Mouse (Mus musculus) olfactory bulb, adult 2 months (tissue): ENCODE data around the gene Nup214. TPM values are rescaled to one million over a fixed set of nuclear protein-coding genes. Genes with fewer than 3 reads are reported as not detected.

Experiments used
- H3K27ac ChIP-seq: fragments of 200-500 bp; 2 replicates; pipeline ENCODE4 v1.5.1; 2012; ENCODE audit warnings: low read depth, low read length; ENCODE audit not compliant: insufficient read depth
- H3K4me1 ChIP-seq: fragments of 200-500 bp; 2 replicates; pipeline ENCODE4 v1.6.1; 2012; ENCODE audit warnings: low read length; ENCODE audit not compliant: control insufficient read depth, insufficient read depth
- H3K4me3 ChIP-seq: fragments of 200-500 bp; 2 replicates; pipeline ENCODE4 v1.5.1; 2012; ENCODE audit warnings: mild to moderate bottlenecking, low read depth, low read length, moderate library complexity; ENCODE audit not compliant: insufficient read depth
- CTCF ChIP-seq: fragments of 200-500 bp; IDR thresholded peaks from 2 replicates; pipeline ENCODE4 v1.5.1; 2012; ENCODE audit warnings: low read depth, mild to moderate bottlenecking, low read length, moderate library complexity; ENCODE audit not compliant: insufficient read depth
- POLR2A ChIP-seq: fragments of 200-500 bp; IDR thresholded peaks from 2 replicates; pipeline ENCODE4 v1.6.1; 2012; ENCODE audit warnings: mild to moderate bottlenecking, low read depth, low read length, moderate library complexity; ENCODE audit not compliant: insufficient read depth
- WGBS: fragments of 180-500 bp; shearing (Covaris S2); methylation state at CpG from one replicate; pipeline ENCODE4 v1.1.7; 2018; 5-methylcytosine and 5-hydroxymethylcytosine counted together
- polyA plus RNA-seq: library from polyadenylated mRNA; stranded (reverse); fragments of >200 nt; gene quantifications from 2 replicates; pipeline ENCODE4 v1.2.4, GENCODE M21; 2012; ENCODE audit warnings: low replicate concordance; ENCODE audit not compliant: missing spikeins, insufficient read depth, insufficient read length

The Nup214 gene
- polyA plus RNA-seq, 1 experiment, result not detected

DNA sequence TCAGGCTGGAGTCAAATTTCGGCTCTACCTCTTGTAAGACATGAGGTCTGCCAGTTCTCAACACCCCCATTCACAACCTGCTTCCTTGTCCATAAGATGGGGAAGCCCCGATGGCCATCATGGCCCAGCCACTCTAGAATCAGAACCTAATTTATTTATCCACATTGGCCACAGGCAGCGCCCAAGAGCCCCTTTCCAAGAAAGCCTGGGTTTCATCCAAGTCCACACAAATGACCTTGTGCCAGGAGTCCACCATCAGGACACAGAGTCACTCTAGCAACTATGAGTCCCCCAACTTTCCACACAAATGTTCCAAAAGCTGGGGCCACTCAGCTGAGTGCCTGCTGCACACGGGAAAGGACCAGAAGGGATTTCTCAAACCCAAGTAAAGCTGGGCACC lies 91.8 kb downstream of the Nup214 start:
- Histone ChIP-seq H3K4me3 (no peak overlapping the region), H3K4me1 (peaks cover 3% of the 10 kb centered on the region; the same call in 1 of the 2 replicates), H3K27ac (no peak overlapping the region)
- TF ChIP-seq POLR2A, result no peak
- TF ChIP-seq CTCF, result no peak
- 77% methylated on average over 4 of the region's 4 CpGs for WGBS

GRCm38 (mm10) chr2:32068811-32069607 lies 94.8 kb downstream of the Nup214 start:
- H3K4me3 ChIP-seq, result no peak overlapping the region
- H3K27ac ChIP-seq, result no peak overlapping the region
- H3K4me1 ChIP-seq, result peaks cover 4% of the 10 kb centered on the region; the same call in 1 of the 2 replicates
- 60% methylated on average over 31 of the region's 31 CpGs for WGBS
- TF ChIP-seq POLR2A (no peak), CTCF (no peak)

DNA sequence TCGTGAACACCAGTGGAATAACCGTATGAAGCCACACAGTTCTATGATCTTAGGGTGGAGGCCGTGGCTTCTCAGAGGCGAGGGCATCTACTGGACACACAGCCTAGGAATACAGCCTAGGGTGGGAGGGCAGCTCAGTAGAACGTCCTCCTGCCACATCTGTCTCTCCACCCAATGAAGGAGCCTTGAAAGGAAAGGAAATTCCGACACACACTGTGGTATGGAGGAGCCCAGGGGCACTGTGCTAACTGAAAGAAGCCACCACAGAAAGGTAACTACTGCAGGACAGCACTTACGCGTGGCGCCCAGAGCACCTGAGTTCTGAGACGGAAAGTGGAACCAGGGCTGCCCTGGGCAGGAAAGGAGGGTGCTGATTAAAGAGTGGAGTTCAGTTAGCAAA lies 96.5 kb downstream of the Nup214 start:
- no peak overlapping the region for H3K4me3 ChIP-seq
- 95% methylated on average over 10 of the region's 10 CpGs for WGBS

GRCm38 (mm10) chr2:32074404-32074803 lies 100.2 kb downstream of the Nup214 start:
- H3K4me1 ChIP-seq, result 0 out of 2 replicates have a peak, but pooled peaks cover 7% of the 10 kb centered on the region

More for the DNA sequence above, 96.5 kb downstream of the Nup214 start:
- Histone ChIP-seq H3K27ac (no peak overlapping the region), H3K4me1 (peaks cover 11% of the 10 kb centered on the region; the same call in 1 of the 2 replicates)
- TF ChIP-seq POLR2A, result no peak
- TF ChIP-seq CTCF, result no peak

GRCm38 (mm10) chr2:32075368-32075767 lies 101.1 kb downstream of the Nup214 start:
- Histone ChIP-seq H3K4me1 (0 out of 2 replicates have a peak, but pooled peaks cover 7% of the 10 kb centered on the region), H3K4me3 (no peak overlapping the region), H3K27ac (no peak overlapping the region)
- 73% methylated on average over 7 of the region's 7 CpGs for WGBS
- no peak for TF ChIP-seq CTCF
- no peak for TF ChIP-seq POLR2A

More at GRCm38 (mm10) chr2:32074404-32074803, 100.2 kb downstream of the Nup214 start:
- 54% methylated on average over 8 of the region's 8 CpGs for WGBS
- TF ChIP-seq CTCF (no peak), POLR2A (no peak)
- Histone ChIP-seq H3K27ac (no peak overlapping the region), H3K4me3 (no peak overlapping the region)

DNA sequence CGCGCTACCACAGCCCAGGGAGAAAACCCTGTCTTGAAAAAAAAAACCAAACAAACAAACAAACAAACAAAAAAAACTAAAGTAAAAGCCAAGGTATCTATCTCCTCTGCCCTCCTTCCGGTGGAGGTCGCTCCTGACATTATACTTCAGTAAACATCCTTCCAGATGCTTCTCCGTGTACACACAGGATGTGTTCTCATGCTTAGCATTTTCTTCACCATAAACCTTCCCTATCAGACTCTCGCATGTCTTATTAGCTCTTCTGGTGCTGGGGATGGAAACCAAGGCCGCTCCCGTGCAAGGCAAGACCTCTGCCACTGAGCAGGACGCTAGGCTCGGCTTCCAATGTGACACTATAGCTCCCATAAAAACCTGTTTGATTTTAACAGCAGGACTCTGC lies 103.5 kb downstream of the Nup214 start:
- Histone ChIP-seq H3K4me3 (no peak overlapping the region), H3K27ac (no peak overlapping the region), H3K4me1 (0 out of 2 replicates have a peak, but pooled peaks cover 7% of the 10 kb centered on the region)
- WGBS, result 92% methylated on average over 10 of the region's 10 CpGs
- TF ChIP-seq CTCF (no peak), POLR2A (no peak)

DNA sequence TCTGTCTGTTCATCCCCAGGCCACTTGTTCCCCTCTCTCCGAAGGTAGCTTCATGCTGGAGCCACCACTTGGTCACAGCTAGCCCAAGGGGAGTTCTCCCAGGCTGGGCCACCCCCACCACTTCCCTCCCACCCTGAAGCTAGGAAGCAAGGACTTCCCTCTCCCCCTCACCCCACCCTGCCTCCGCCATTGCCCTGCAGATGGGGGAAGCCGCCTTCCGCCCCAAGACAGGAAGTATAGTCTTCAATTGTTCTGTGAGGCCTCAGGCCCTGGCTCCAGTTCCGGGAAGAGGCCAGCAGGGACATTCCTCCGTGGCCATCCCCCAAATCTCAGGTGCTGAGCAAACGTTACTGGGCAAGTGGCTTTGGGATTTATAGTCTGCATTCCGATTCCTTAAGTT lies 104.3 kb downstream of the Nup214 start:
- Histone ChIP-seq H3K4me1 (0 out of 2 replicates have a peak, but pooled peaks cover 13% of the 10 kb centered on the region), H3K4me3 (no peak overlapping the region), H3K27ac (no peak overlapping the region)
- TF ChIP-seq POLR2A, result no peak
- TF ChIP-seq CTCF, result no peak
- 72% methylated on average over 8 of the region's 8 CpGs for WGBS

GRCm38 (mm10) chr2:32079191-32079725 lies 105.0 kb downstream of the Nup214 start:
- 89% methylated on average over 14 of the region's 14 CpGs for WGBS
- TF ChIP-seq CTCF (no peak), POLR2A (no peak)

GRCm38 (mm10) chr2:32080681-32081080 lies 106.4 kb downstream of the Nup214 start:
- Histone ChIP-seq H3K27ac (no peak overlapping the region), H3K4me1 (0 out of 2 replicates have a peak, but pooled peaks cover 8% of the 10 kb centered on the region), H3K4me3 (no peak overlapping the region)
- TF ChIP-seq POLR2A (no peak), CTCF (no peak)
- 98% methylated on average over 3 of the region's 3 CpGs for WGBS

More at GRCm38 (mm10) chr2:32079191-32079725, 105.0 kb downstream of the Nup214 start:
- 0 out of 2 replicates have a peak, but pooled peaks cover 12% of the 10 kb centered on the region for H3K4me1 ChIP-seq
- no peak overlapping the region for H3K4me3 ChIP-seq
- H3K27ac ChIP-seq, result no peak overlapping the region
